Mouse (Mus musculus) liver, adult 2 months (tissue): ENCODE data around the gene Pde4a.

Source experiments
- CTCF ChIP-seq: fragments of 200-500 bp; IDR thresholded peaks from 2 replicates; pipeline ENCODE4 v1.5.1; 2011; ENCODE audit warnings: low read depth, low read length, control low read depth
- POLR2A ChIP-seq: fragments of 200-500 bp; IDR thresholded peaks from 2 replicates; pipeline ENCODE4 v1.6.1; 2011; ENCODE audit warnings: low read length, control low read depth; ENCODE audit not compliant: insufficient read depth; ENCODE audit errors: extremely low read depth

DNA sequence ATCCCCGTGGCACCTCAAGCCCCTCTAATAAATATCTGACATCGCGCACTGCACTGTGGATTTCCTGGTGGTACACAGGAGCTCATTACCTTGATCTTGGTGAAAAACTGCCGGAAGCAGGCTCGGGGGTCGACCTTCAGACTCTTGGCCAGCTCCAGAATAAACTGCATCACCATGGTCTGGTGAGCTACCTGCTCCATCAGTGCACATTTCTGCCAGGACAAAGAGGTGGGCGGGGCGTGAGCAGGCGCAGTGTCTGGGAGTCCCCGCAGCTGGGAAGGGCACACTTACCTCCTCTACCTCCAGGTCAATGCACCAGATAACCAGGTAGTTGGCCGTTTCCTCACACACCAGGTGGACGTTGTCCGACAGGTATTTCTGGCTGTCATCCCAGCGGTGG is 23.6 kb upstream of the Pde4a start:
- TF ChIP-seq CTCF (no peak), POLR2A (no peak)
